Mouse (Mus musculus) layer of hippocampus, adult 2 months (tissue): Measurements from ENCODE around the gene Gm7971. TPM values are rescaled to one million over a fixed set of nuclear protein-coding genes. Genes with fewer than 3 reads are reported as not detected.
"Not testable (repeated sequence)": the region's sequence is repeated elsewhere in the genome, so short reads cannot be mapped to it uniquely, and the experiment has no call there.

Source experiments
- DNase-seq, 2 experiments: peaks; one replicate each; pipeline ENCODE4 v3.0.0; 2022; ENCODE audit warnings: low spot score in 2 of 2
- H3K27ac ChIP-seq: fragments of 200-600 bp; 2 replicates; pipeline ENCODE4 v1.8.1; 2022
- H3K4me3 ChIP-seq: fragments of 200-600 bp; 2 replicates; pipeline ENCODE4 v1.8.1; 2022; ENCODE audit warnings: mild to moderate bottlenecking
- long read RNA-seq, 2 experiments: library from polyadenylated mRNA; stranded (forward); transcript quantifications; one replicate each; pipeline ENCODE4 v2.0.0; 2021; ENCODE audit warnings: borderline mapping rate in 2 of 2
- total RNA-seq, 2 experiments: library from RNA; stranded (reverse); gene quantifications; 2 replicates each; pipeline ENCODE4 v1.2.3; 2021

The Gm7971 gene
- not detected for total RNA-seq
- long read RNA-seq, experiment 1: 0 reads
- long read RNA-seq, experiment 2: 0 reads

GRCm38 (mm10) chr5:95594775-95595174 lies at the start of gene Gm7971:
Gene Gm7971 (minus strand): TSS chr5:95594875.
- DNase-seq, H3K27ac ChIP-seq, H3K4me3 ChIP-seq: not testable (repeated sequence)

Other genes with a start within 250 kb of the Gm7971 start
- gene D5Ertd577e, start 138.1 kb downstream of the Gm7971 start, total RNA-seq: not detected
- gene Gm3286, start 84.1 kb downstream of the Gm7971 start, total RNA-seq: not detected
- not detected for gene Gm7978, start 141.3 kb upstream of the Gm7971 start, total RNA-seq
- not detected for gene Gm7982, start 147.1 kb upstream of the Gm7971 start, total RNA-seq
- not detected for gene E330014E10Rik, start 181.1 kb upstream of the Gm7971 start, total RNA-seq